Mouse (Mus musculus) heart, embryonic 11.5 days (tissue): ENCODE measurements around the gene Clpx. TPM values are rescaled to one million over a fixed set of nuclear protein-coding genes. Genes with fewer than 3 reads are reported as not detected.

Experiments used
- ATAC-seq: fragments of 200-750 bp; cut with Nextera tagmentation; replicated peaks from 2 replicates; pipeline ENCODE4 v1.8.0; 2017; ENCODE audit warnings: moderate library complexity; ENCODE audit not compliant: insufficient number of reproducible peaks, low FRiP score, low TSS enrichment
- H3K27ac ChIP-seq: fragments of 300-500 bp; sonication (generic); 2 replicates; pipeline ENCODE4 v1.5.1; 2014; ENCODE audit warnings: mild to moderate bottlenecking, low read depth, low read length
- H3K27me3 ChIP-seq: fragments of 300-500 bp; sonication (generic); 2 replicates; pipeline ENCODE4 v1.6.1; 2014; ENCODE audit warnings: mild to moderate bottlenecking, low read length, mixed read lengths; ENCODE audit not compliant: control insufficient read depth, insufficient read depth
- H3K36me3 ChIP-seq: fragments of 300-500 bp; sonication (generic); 2 replicates; pipeline ENCODE4 v1.6.1; 2014; ENCODE audit warnings: mild to moderate bottlenecking, low read length, moderate library complexity, mixed read lengths; ENCODE audit not compliant: control insufficient read depth, insufficient read depth
- H3K4me1 ChIP-seq: fragments of 300-500 bp; sonication (generic); 2 replicates; pipeline ENCODE4 v1.6.1; 2014; ENCODE audit warnings: low read length; ENCODE audit not compliant: control insufficient read depth, insufficient read depth
- H3K4me2 ChIP-seq: fragments of 300-500 bp; sonication (generic); 2 replicates; pipeline ENCODE4 v1.6.1; 2014; ENCODE audit warnings: mild to moderate bottlenecking, moderate library complexity
- H3K4me3 ChIP-seq: fragments of 300-500 bp; sonication (generic); 2 replicates; pipeline ENCODE4 v1.5.1; 2014; ENCODE audit warnings: low read depth, low read length
- H3K9ac ChIP-seq: fragments of 300-500 bp; sonication (generic); 2 replicates; pipeline ENCODE4 v1.6.1; 2014; ENCODE audit warnings: mild to moderate bottlenecking, low read depth, low read length, moderate library complexity
- H3K9me3 ChIP-seq: fragments of 300-500 bp; sonication (generic); replicated peaks from 2 replicates; pipeline ENCODE4 v1.6.1; 2016; ENCODE audit warnings: low read length; ENCODE audit not compliant: control insufficient read depth
- WGBS: fragments of 180-500 bp; shearing (Covaris S2); extraction: QIAGEN DNeasy Blood & Tissue Kit; methylation state at CpG from one replicate; pipeline ENCODE4 v1.1.7; 2014; ENCODE audit not compliant: insufficient replicate concordance; 5-methylcytosine and 5-hydroxymethylcytosine counted together
- polyA plus RNA-seq: library from polyadenylated mRNA; unstranded; fragments of >200 nt; fragmentation: Nextera tagmentation; extraction: Ambion mirVana; gene quantifications from 2 replicates; pipeline ENCODE4 v1.2.1, GENCODE M21; 2014

Clpx gene
- polyA plus RNA-seq, 1 experiment from 2014 or later: 42.9 TPM

DNA sequence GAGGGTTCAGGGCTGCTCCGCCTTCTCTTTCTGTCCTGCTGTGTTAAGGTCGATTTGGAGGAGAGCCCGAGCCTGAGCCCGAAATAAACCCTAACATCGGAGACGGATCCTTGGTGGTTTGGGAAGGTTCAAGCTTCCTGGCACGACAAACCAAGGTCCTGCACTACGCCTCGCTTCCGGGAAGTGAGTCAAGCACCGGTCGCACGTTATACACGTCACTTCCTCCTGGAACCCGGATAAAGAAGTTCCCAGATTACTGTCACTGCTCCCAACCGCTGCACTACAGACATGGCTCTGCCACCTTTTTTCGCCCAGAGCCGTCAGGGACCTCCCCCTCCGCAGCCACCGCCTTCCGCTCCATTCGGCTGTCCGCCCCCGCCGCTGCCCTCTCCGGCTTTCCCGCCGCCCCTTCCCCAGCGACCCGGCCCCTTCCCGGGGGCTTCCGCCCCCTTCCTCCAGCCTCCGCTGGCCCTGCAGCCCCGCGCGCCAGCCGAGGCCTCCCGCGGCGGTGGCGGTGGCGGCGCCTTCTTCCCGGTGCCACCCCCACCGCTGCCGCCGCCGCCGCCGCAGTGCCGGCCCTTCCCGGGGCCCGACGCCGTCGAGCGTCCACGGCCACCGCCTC is 51.9 kb downstream of the Clpx start, which contains the start of gene Pdcd7:
TSS of gene Pdcd7 (plus strand) at position 251 of the 622 bp plus-strand sequence.
- Histone ChIP-seq H3K9me3 (no peaks in the 10 kb centered on the region), H3K27me3 (no peaks in the 10 kb centered on the region), H3K4me1 (peaks cover 8% of the 10 kb centered on the region), H3K27ac (peak within 1 kb of the TSS; percentile 98), H3K36me3 (no peaks in the 10 kb centered on the region), H3K4me2 (peak within 1 kb of the TSS; percentile 90), H3K4me3 (peak within 1 kb of the TSS; percentile 96), H3K9ac (peak within 1 kb of the TSS; percentile 97)
- WGBS: under 1% methylated on average over 55 of the region's 59 CpGs
- peak; percentile 86 for ATAC-seq

DNA sequence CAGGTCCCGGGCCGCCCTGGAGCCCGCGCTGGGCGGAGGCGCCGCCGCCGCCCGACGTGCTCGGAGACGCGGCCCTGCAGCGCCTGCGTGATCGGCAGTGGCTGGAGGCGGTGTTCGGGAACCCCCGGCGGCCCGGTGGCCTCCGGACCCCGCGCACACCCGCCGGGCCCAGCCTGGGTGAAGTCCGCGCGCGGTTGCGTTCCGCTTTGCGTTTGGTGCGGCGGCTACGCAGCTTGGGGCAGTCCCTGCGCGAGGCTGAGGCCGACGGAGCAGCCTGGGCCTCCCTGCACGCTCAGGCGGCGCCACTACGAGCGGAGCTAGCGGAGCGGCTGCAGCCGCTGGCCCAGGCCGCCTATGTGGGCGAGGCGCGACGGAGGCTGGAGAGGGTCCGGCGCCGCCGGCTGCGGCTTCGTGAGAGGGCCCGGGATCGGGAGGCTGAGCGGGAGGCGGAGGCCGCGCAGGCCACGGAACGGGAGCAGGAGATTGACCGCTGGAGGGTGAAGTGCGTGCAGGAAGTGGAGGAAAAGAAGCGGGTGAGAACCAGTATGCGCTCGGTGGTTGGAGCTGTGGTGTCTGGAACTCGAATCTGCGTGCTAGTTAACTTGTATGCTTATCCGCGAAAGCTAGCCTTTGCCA is 52.5 kb downstream of the Clpx start:
- under 1% methylated on average over 77 of the region's 77 CpGs for WGBS
- Histone ChIP-seq H3K9me3 (no peaks in the 10 kb centered on the region), H3K27ac (peak overlapping the region; percentile 98), H3K4me3 (peak overlapping the region; percentile 96), H3K4me2 (peak overlapping the region; percentile 90), H3K4me1 (peaks cover 8% of the 10 kb centered on the region), H3K9ac (peak overlapping the region; percentile 97), H3K36me3 (no peaks in the 10 kb centered on the region), H3K27me3 (no peaks in the 10 kb centered on the region)
- peak; percentile 67 for ATAC-seq

- no peak for ATAC-seq
- H3K27ac ChIP-seq: peak overlapping the region; percentile 98
- no peaks in the 10 kb centered on the region for H3K9me3 ChIP-seq
- H3K9ac ChIP-seq: peak overlapping the region; percentile 97
- peak overlapping the region; percentile 90 for H3K4me2 ChIP-seq
- H3K4me3 ChIP-seq: peak overlapping the region; percentile 96
- H3K27me3 ChIP-seq: no peaks in the 10 kb centered on the region
- H3K4me1 ChIP-seq: peaks cover 8% of the 10 kb centered on the region
- no peaks in the 10 kb centered on the region for H3K36me3 ChIP-seq
- WGBS: 38% methylated on average over 8 of the region's 8 CpGs
These were observed 53.2 kb downstream of the Clpx start for GRCm38 (mm10) chr9:65347112-65347850.

DNA sequence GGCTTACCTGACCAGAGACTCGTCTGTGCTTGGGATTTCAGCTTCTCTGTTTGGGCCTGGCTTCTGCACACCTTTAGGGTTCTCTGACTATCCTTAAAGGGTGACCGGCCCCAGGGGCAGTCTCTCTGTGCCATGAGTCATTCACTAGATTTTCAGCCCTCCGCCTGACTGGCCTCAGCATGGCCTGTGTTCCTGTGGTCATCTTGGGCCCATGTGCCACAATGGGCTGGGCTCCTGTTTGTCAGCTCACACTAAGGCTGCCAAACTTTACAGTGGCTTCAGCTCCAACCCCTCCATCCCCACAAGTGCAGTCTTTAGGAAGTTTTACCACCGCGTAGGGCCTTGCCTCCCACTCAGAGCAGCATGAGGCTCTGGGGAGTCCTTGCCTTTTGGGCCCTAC is 59.2 kb downstream of the Clpx start:
- Histone ChIP-seq H3K4me1 (no peaks in the 10 kb centered on the region), H3K9me3 (no peaks in the 10 kb centered on the region), H3K27ac (no peak overlapping the region), H3K4me2 (no peak overlapping the region), H3K4me3 (no peak overlapping the region), H3K27me3 (no peaks in the 10 kb centered on the region), H3K9ac (no peak overlapping the region), H3K36me3 (peaks cover 13% of the 10 kb centered on the region)
- ATAC-seq: no peak
- WGBS: 85% methylated on average over 5 of the region's 5 CpGs

GRCm38 (mm10) chr9:65356561-65356960 is 62.5 kb downstream of the Clpx start:
- no peak for ATAC-seq
- Histone ChIP-seq H3K36me3 (peaks cover 23% of the 10 kb centered on the region), H3K9ac (no peak overlapping the region), H3K4me3 (no peak overlapping the region), H3K27ac (no peak overlapping the region), H3K4me2 (no peak overlapping the region), H3K4me1 (peaks cover 5% of the 10 kb centered on the region; the same call in 1 of the 2 replicates), H3K9me3 (no peaks in the 10 kb centered on the region), H3K27me3 (no peaks in the 10 kb centered on the region)
- 80% methylated on average over 7 of the region's 7 CpGs for WGBS

- no peak overlapping the region for H3K4me3 ChIP-seq
- no peaks in the 10 kb centered on the region for H3K27me3 ChIP-seq
- no peak overlapping the region for H3K9ac ChIP-seq
- peaks cover 5% of the 10 kb centered on the region; the same call in 1 of the 2 replicates for H3K4me1 ChIP-seq
- H3K9me3 ChIP-seq: no peaks in the 10 kb centered on the region
- 92% methylated on average over 2 of the region's 2 CpGs for WGBS
- ATAC-seq: no peak
- H3K36me3 ChIP-seq: peaks cover 23% of the 10 kb centered on the region
- H3K4me2 ChIP-seq: no peak overlapping the region
- no peak overlapping the region for H3K27ac ChIP-seq
These were observed 62.9 kb downstream of the Clpx start for GRCm38 (mm10) chr9:65356971-65357370.

- Histone ChIP-seq H3K27ac (peak overlapping the region; percentile 35; the same call in 1 of the 2 replicates), H3K9me3 (no peaks in the 10 kb centered on the region), H3K4me1 (peaks cover 10% of the 10 kb centered on the region; the same call in 1 of the 2 replicates), H3K27me3 (no peaks in the 10 kb centered on the region), H3K36me3 (peaks cover 23% of the 10 kb centered on the region), H3K9ac (no peak overlapping the region), H3K4me3 (no peak overlapping the region), H3K4me2 (no peak overlapping the region)
- no peak for ATAC-seq
- 71% methylated on average over 1 of the region's 1 CpGs for WGBS
These were observed 65.0 kb downstream of the Clpx start for GRCm38 (mm10) chr9:65358956-65359480.

DNA sequence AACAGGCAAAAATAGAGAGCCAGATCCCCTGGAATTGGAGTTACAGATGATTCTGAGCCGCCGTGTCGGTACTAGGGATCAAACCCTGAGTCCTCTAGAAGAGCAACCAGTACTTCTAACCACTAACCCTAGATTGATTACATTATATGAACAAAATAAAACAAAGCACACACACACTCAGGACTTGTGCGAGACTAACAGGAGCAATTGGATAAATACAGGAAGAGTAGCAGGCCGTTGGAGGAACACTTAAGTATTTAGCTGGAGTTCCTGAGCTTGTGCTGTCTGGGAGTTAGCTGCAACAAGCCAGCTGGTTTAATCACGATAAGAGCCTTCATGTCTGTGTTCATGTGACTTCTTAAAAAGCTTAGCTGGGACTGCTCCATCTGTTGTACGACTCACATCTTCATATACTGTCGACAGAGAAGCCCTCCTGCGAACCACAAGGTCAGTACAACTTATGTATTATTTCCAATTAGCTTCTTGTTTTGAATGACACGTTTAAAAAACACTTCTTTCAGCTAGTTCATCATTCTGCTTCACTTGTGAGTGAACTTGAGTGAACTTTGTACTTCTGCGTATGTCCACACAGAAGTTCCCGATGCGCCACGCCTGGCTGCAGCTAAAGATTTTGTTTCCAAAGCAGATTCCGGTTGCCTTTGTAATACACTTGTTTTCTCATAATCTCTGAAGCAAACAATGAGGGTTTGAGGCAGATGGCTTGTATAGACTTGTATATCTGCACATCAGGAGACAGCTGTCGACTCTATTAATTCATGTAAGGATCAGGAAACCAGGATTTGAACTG is 66.8 kb downstream of the Clpx start, which contains the start of gene Ubap1l:
TSS of gene Ubap1l (plus strand) at position 401 of the 808 bp plus-strand sequence.
- WGBS: 85% methylated on average over 16 of the region's 16 CpGs
- ATAC-seq: no peak
- Histone ChIP-seq H3K9ac (no peak within 1 kb of the TSS), H3K4me2 (no peak within 1 kb of the TSS), H3K36me3 (peaks cover 20% of the 10 kb centered on the region), H3K27me3 (no peaks in the 10 kb centered on the region), H3K4me1 (peaks cover 10% of the 10 kb centered on the region; the same call in 1 of the 2 replicates), H3K27ac (no peak within 1 kb of the TSS), H3K9me3 (no peaks in the 10 kb centered on the region), H3K4me3 (no peak within 1 kb of the TSS)
